Mouse (Mus musculus) stomach, postnatal 0 days (tissue): Measurements from ENCODE around the gene Gng2. TPM values are rescaled to one million over a fixed set of nuclear protein-coding genes. Genes with fewer than 3 reads are reported as not detected.

Experiments used
- ATAC-seq: fragments of 200-750 bp; cut with Nextera tagmentation; 2 replicates; pipeline ENCODE4 v1.8.0; 2017; ENCODE audit not compliant: low FRiP score, low TSS enrichment
- DNase-seq: peaks from one replicate; pipeline ENCODE4 v3.0.0-alpha.2; 2016; ENCODE audit warnings: low spot score
- H3K27ac ChIP-seq: fragments of 300-500 bp; sonication (generic); replicated peaks from 2 replicates; pipeline ENCODE4 v1.5.1; 2014; ENCODE audit warnings: mild to moderate bottlenecking, control low read depth
- H3K27me3 ChIP-seq: fragments of 300-500 bp; sonication (generic); 2 replicates; pipeline ENCODE4 v1.6.1; 2014; ENCODE audit warnings: low read length; ENCODE audit not compliant: control insufficient read depth, insufficient read depth
- H3K36me3 ChIP-seq: fragments of 300-500 bp; sonication (generic); 2 replicates; pipeline ENCODE4 v1.6.1; 2014; ENCODE audit warnings: low read length, mixed read lengths; ENCODE audit not compliant: control insufficient read depth, insufficient read depth
- H3K4me1 ChIP-seq: fragments of 300-500 bp; sonication (generic); replicated peaks from 2 replicates; pipeline ENCODE4 v1.6.1; 2014; ENCODE audit warnings: antibody characterized with exemption; ENCODE audit not compliant: control insufficient read depth, insufficient read depth
- H3K4me2 ChIP-seq: fragments of 300-500 bp; sonication (generic); replicated peaks from 2 replicates; pipeline ENCODE4 v1.6.1; 2014; ENCODE audit warnings: low read depth, mild to moderate bottlenecking, control low read depth, moderate library complexity
- H3K4me3 ChIP-seq: fragments of 300-500 bp; sonication (generic); 2 replicates; pipeline ENCODE4 v1.5.1; 2014; ENCODE audit warnings: low read depth, low read length, control low read depth
- H3K9ac ChIP-seq: fragments of 300-500 bp; sonication (generic); 2 replicates; pipeline ENCODE4 v1.6.1; 2014; ENCODE audit warnings: mild to moderate bottlenecking, low read length, control low read depth, mixed read lengths
- H3K9me3 ChIP-seq: fragments of 300-500 bp; sonication (generic); 2 replicates; pipeline ENCODE4 v1.6.1; 2016; ENCODE audit warnings: low read length; ENCODE audit not compliant: control insufficient read depth
- CTCF ChIP-seq: IDR thresholded peaks from 2 replicates; pipeline ENCODE4 v1.5.1; 2016; ENCODE audit warnings: antibody characterized with exemption, low read depth, mild to moderate bottlenecking, moderate library complexity
- EP300 ChIP-seq: optimal IDR thresholded peaks from 2 replicates; pipeline ENCODE3; 2016; ENCODE audit warnings: antibody characterized with exemption
- WGBS: fragments of 180-500 bp; shearing (Covaris S2); extraction: QIAGEN DNeasy Blood & Tissue Kit; methylation state at CpG from one replicate; pipeline ENCODE4 v1.1.7; 2014; 5-methylcytosine and 5-hydroxymethylcytosine counted together
- polyA plus RNA-seq: library from polyadenylated mRNA; unstranded; fragments of >200 nt; fragmentation: Nextera tagmentation; extraction: Ambion mirVana; gene quantifications from 2 replicates; pipeline ENCODE4 v1.2.1, GENCODE M21; 2015

The Gng2 gene
- polyA plus RNA-seq, 1 experiment from 2014 or later: 17.1 TPM

- no peak overlapping the region for H3K4me2 ChIP-seq
- no peak for TF ChIP-seq CTCF
- no peak for TF ChIP-seq EP300
- no peak overlapping the region for H3K9ac ChIP-seq
- no peak overlapping the region for H3K4me3 ChIP-seq
- no peaks in the 10 kb centered on the region for H3K4me1 ChIP-seq
- no peak overlapping the region for H3K27ac ChIP-seq
- WGBS: 92% methylated on average over 4 of the region's 4 CpGs
- H3K9me3 ChIP-seq: no peaks in the 10 kb centered on the region
- no peaks in the 10 kb centered on the region for H3K27me3 ChIP-seq
- DNase-seq (no peak), ATAC-seq (no peak)
- H3K36me3 ChIP-seq: no peaks in the 10 kb centered on the region
Observed at GRCm38 (mm10) chr14:19860281-19860680, 117.1 kb downstream of the Gng2 start.

GRCm38 (mm10) chr14:19858808-19859776, 118.3 kb downstream of the Gng2 start:
- DNase-seq (no peak), ATAC-seq (0 out of 2 replicates have a peak, but pooled peaks have one; percentile 21)
- Histone ChIP-seq H3K27me3 (no peaks in the 10 kb centered on the region), H3K27ac (no peak overlapping the region), H3K4me1 (no peaks in the 10 kb centered on the region), H3K9me3 (no peaks in the 10 kb centered on the region), H3K4me2 (peak overlapping the region; percentile 25; the same call in 1 of the 2 replicates), H3K36me3 (no peaks in the 10 kb centered on the region), H3K9ac (no peak overlapping the region), H3K4me3 (no peak overlapping the region)
- 32% methylated on average over 8 of the region's 8 CpGs for WGBS
- TF ChIP-seq EP300 (no peak), CTCF (peak; percentile 58)

GRCm38 (mm10) chr14:19858279-19858678, 119.1 kb downstream of the Gng2 start:
- Histone ChIP-seq H3K9ac (no peak overlapping the region), H3K4me2 (no peak overlapping the region), H3K27ac (no peak overlapping the region), H3K9me3 (no peaks in the 10 kb centered on the region), H3K4me3 (no peak overlapping the region), H3K4me1 (no peaks in the 10 kb centered on the region), H3K36me3 (no peaks in the 10 kb centered on the region), H3K27me3 (no peaks in the 10 kb centered on the region)
- no peak for TF ChIP-seq EP300
- no peak for ATAC-seq
- DNase-seq: no peak
- WGBS: 81% methylated on average over 2 of the region's 2 CpGs

GRCm38 (mm10) chr14:19853471-19853870, 124.0 kb downstream of the Gng2 start:
- ATAC-seq (no peak), DNase-seq (no peak)
- Histone ChIP-seq H3K27me3 (no peaks in the 10 kb centered on the region), H3K9ac (no peak overlapping the region), H3K27ac (no peak overlapping the region), H3K36me3 (no peaks in the 10 kb centered on the region), H3K4me2 (no peak overlapping the region), H3K4me1 (no peaks in the 10 kb centered on the region), H3K9me3 (no peaks in the 10 kb centered on the region), H3K4me3 (no peak overlapping the region)
- no peak for TF ChIP-seq CTCF
- no peak for TF ChIP-seq EP300
- 50% methylated on average over 3 of the region's 3 CpGs for WGBS

GRCm38 (mm10) chr14:19839600-19840332, 137.7 kb downstream of the Gng2 start:
- TF ChIP-seq EP300: no peak
- TF ChIP-seq CTCF: peak; percentile 84
- WGBS: 22% methylated on average over 15 of the region's 15 CpGs
- Histone ChIP-seq H3K4me3 (peak overlapping the region; percentile 18; the same call in 1 of the 2 replicates), H3K4me2 (peak overlapping the region; percentile 46), H3K36me3 (no peaks in the 10 kb centered on the region), H3K27ac (no peak overlapping the region), H3K27me3 (no peaks in the 10 kb centered on the region), H3K9me3 (no peaks in the 10 kb centered on the region), H3K9ac (peak overlapping the region; percentile 52), H3K4me1 (no peaks in the 10 kb centered on the region)
- peak; percentile 62 for DNase-seq
- no peak for ATAC-seq
